Mouse (Mus musculus): ENCODE measurements at regions not wholly inside any gene's neighbourhood (a gene's known extent, or its start where the extent isn't known, plus 50 kb on each side); places are given as distances from the start of the nearest gene placed in this dataset.

DNA sequence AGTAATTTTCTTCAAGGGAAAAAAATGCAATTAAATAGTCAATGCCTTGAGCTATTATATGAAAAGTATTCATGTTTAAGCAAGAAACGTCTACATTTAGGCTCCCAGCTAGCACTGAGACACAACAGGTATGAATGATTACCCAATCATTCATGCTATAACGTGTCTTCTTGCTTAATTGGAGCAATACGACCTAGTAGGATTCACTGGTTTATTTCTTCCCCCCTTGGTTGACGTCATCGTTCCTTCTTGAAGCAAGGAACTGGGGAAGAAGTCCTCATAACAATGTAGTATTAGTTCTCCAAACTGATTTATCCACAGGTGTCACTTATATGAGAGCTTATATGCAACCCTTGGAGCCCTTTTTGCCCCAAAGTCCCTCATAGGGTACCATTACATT, 581.8 kb downstream of the Nfib start:
- no peak for ATAC-seq (ENCODE audit: insufficient number of reproducible peaks, insufficient read depth, low FRiP score, low TSS enrichment, low read depth)
- no peak overlapping the region for H3K27ac ChIP-seq
- no peaks in the 10 kb centered on the region for H3K27me3 ChIP-seq
- no peak overlapping the region for H3K4me2 ChIP-seq
- H3K4me3 ChIP-seq, result no peak overlapping the region
- H3K36me3 ChIP-seq, result no peaks in the 10 kb centered on the region
- no peaks in the 10 kb centered on the region for H3K4me1 ChIP-seq
- no peaks in the 10 kb centered on the region for H3K9me3 ChIP-seq
- WGBS, result 67% methylated on average over 5 of the region's 5 CpGs
- H3K9ac ChIP-seq, result no peak overlapping the region

DNA sequence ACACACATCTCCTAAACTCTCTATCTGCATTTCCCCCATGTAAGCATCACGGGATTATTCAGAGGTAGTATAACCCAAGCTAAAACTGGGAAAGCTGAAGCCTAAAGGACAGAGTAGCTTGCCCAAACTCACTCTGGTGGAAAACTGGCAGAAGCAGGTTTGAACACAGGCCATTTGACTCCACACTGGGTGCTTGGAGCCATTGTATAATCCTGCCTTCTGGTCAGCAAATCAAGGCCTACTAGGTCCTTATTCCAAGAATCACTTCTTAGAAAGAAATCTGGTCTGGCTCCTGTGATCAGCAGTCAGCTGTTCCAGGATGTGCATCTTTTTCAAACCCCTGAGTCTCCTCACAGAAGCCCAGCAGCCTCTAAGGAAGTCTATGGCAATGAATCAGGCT, 582.4 kb downstream of the Nfib start:
- Histone ChIP-seq H3K4me2 (no peak overlapping the region), H3K27me3 (no peaks in the 10 kb centered on the region), H3K27ac (no peak overlapping the region), H3K36me3 (no peaks in the 10 kb centered on the region), H3K9ac (no peak overlapping the region), H3K9me3 (no peaks in the 10 kb centered on the region), H3K4me1 (peaks cover 6% of the 10 kb centered on the region; the same call in 1 of the 2 replicates), H3K4me3 (no peak overlapping the region)
- no peak for ATAC-seq (ENCODE audit: insufficient number of reproducible peaks, insufficient read depth, low FRiP score, low TSS enrichment, low read depth)
- 85% methylated on average over 1 of the region's 1 CpGs for WGBS

DNA sequence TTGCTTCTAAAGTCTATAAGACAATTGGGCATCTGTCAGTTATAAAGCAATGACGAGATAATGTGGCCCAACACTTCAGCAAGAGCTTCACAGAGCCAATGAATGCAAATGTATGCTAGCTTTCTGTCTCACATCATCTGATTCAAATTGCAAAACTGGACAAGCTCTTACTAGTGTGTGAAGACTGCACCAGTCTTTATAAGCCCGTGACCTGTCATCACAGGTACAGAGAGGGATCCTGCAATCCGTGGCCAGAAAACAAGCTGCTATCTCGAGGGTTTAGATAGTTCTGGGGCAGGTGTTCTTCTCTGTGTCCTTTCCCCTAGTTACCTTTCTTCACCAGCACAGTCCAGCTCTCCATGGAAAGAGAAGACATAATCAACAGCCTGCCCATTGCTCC, 584.8 kb downstream of the Nfib start:
- Histone ChIP-seq H3K9me3 (no peaks in the 10 kb centered on the region), H3K27me3 (no peaks in the 10 kb centered on the region), H3K4me3 (no peak overlapping the region), H3K4me1 (peaks cover 7% of the 10 kb centered on the region; the same call in 1 of the 2 replicates), H3K27ac (no peak overlapping the region), H3K9ac (no peak overlapping the region), H3K36me3 (no peaks in the 10 kb centered on the region), H3K4me2 (no peak overlapping the region)
- ATAC-seq (ENCODE audit: insufficient number of reproducible peaks, insufficient read depth, low FRiP score, low TSS enrichment, low read depth), result no peak
- 75% methylated on average over 4 of the region's 4 CpGs for WGBS

DNA sequence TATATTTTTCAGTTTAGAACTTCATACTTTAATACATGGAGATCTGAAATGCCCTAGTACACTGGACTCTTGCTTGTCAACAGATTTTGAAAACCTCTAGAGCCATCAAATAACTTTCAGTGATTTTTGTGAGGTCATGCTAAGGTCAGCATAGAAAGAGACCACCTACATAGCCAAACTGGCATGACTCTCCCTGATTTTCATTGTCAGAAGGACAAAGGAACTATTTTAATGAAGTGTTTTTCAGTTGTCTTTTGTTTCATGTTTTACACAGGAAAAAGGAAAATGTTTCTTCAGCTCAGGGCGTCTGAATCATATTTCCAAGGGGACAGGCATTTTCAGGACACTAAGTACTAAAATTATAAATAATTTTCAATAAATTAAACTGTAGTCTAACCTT, 585.2 kb downstream of the Nfib start:
- Histone ChIP-seq H3K36me3 (no peaks in the 10 kb centered on the region), H3K27me3 (no peaks in the 10 kb centered on the region), H3K9ac (no peak overlapping the region), H3K27ac (no peak overlapping the region), H3K4me2 (no peak overlapping the region), H3K4me1 (peaks cover 7% of the 10 kb centered on the region; the same call in 1 of the 2 replicates), H3K4me3 (no peak overlapping the region), H3K9me3 (no peaks in the 10 kb centered on the region)
- ATAC-seq (ENCODE audit: insufficient number of reproducible peaks, insufficient read depth, low FRiP score, low TSS enrichment, low read depth), result no peak
- 40% methylated on average over 1 of the region's 1 CpGs for WGBS

DNA sequence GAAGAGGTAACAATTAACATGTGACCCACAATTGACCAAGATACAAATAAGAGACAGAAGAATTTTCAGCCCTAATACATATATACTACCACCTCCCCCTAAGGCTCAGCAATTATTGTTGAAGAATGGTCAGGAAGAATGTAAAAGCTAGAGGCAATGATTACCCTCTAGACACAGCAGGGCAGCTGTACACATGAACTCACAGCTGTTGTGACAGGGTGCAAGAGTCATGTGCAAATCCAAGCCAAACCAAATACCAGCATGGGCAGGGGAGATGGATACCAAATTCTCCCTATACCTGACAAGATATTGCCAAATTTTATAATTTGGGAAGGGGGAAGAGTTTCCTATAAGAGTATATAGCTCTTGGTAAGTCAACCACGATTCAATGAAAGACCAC, 603.7 kb downstream of the Nfib start:
- no peak overlapping the region for H3K9ac ChIP-seq
- H3K4me2 ChIP-seq, result no peak overlapping the region
- H3K36me3 ChIP-seq, result no peaks in the 10 kb centered on the region
- H3K4me1 ChIP-seq, result peaks cover 24% of the 10 kb centered on the region
- H3K27me3 ChIP-seq, result no peaks in the 10 kb centered on the region
- H3K27ac ChIP-seq, result no peak overlapping the region
- 83% methylated on average over 1 of the region's 1 CpGs for WGBS
- no peak for ATAC-seq (ENCODE audit: insufficient number of reproducible peaks, insufficient read depth, low FRiP score, low TSS enrichment, low read depth)
- no peak overlapping the region for H3K4me3 ChIP-seq
- H3K9me3 ChIP-seq, result no peaks in the 10 kb centered on the region; the same call in 1 of the 2 replicates

DNA sequence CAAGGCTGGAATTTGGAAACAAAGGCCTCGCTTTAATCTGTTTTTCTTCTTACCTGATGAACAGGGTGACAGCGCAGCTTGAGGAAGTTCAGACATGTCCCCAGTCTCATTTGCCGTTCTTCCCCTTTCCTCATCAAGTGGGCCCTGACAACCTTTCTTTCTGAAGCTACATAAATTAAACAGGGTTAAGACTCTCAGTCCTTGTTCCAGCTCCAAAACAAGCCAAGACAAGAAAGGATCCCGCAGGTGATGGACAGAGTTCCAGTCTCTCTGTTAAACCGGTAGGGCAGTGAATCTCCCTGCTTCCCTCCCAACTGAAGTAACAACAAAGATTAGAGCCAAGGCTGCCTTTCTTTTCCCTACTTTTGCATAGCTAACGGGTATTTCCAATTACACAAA, 605.6 kb downstream of the Nfib start:
- Histone ChIP-seq H3K36me3 (no peaks in the 10 kb centered on the region), H3K9ac (no peak overlapping the region), H3K9me3 (no peaks in the 10 kb centered on the region; the same call in 1 of the 2 replicates), H3K4me1 (peaks cover 24% of the 10 kb centered on the region), H3K27ac (peak overlapping the region; percentile 89), H3K4me3 (no peak overlapping the region), H3K27me3 (no peaks in the 10 kb centered on the region), H3K4me2 (no peak overlapping the region)
- WGBS, result 42% methylated on average over 6 of the region's 6 CpGs
- 0 out of 2 replicates have a peak, but pooled peaks have one; percentile 43 for ATAC-seq (ENCODE audit: insufficient number of reproducible peaks, insufficient read depth, low FRiP score, low TSS enrichment, low read depth)

DNA sequence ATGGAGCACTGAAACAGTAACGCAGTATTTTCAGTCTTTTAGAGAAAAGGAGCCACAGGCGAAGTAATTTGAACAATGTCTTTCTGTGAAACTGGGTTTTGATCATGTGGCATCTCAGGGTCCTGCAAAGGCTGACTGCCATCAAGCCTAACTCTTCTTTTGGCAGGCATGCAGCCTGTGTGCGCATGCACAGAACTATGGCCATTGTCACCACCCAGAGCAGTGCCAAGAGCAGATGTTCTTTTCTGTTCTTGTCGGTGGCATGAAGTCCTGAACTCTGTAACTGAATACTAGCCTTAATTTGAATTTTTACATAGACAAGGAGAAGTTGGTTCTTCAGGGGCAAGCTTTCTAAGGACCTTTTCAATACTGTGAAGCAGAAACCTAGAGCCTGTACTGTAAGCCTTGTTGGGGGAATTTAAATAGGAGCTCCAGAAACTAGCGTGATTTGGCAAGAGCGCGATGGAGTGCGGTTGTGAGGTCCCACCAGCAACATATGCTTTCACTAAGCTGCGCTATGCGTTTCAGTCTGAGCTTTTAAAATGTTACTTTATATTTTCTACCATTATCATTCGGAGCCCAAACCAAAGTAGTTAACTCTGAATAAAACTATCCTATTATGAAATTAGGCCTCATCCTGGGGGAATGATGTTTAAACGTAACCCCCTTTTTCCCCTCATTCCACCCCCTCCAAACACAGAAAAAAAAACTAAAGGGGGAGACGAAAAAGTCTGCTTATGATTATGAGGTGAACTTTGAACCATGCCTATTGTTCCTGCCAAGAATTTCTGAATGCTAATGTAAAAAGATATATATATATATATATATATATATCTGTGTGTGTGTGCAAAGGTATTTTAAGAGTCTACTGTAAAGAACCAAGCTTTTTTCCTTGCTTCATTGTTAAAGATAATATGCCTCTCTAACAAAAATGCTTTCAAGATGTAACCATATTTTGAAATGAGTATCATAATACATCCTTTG, 606.3 kb downstream of the Nfib start:
- Histone ChIP-seq H3K27ac (peak overlapping the region; percentile 92), H3K27me3 (no peaks in the 10 kb centered on the region), H3K4me1 (peaks cover 24% of the 10 kb centered on the region), H3K4me3 (no peak overlapping the region), H3K9ac (no peak overlapping the region), H3K36me3 (no peaks in the 10 kb centered on the region), H3K4me2 (no peak overlapping the region), H3K9me3 (no peaks in the 10 kb centered on the region; the same call in 1 of the 2 replicates)
- 29% methylated on average over 13 of the region's 13 CpGs for WGBS
- peak; percentile 71 for ATAC-seq (ENCODE audit: insufficient number of reproducible peaks, insufficient read depth, low FRiP score, low TSS enrichment, low read depth)

DNA sequence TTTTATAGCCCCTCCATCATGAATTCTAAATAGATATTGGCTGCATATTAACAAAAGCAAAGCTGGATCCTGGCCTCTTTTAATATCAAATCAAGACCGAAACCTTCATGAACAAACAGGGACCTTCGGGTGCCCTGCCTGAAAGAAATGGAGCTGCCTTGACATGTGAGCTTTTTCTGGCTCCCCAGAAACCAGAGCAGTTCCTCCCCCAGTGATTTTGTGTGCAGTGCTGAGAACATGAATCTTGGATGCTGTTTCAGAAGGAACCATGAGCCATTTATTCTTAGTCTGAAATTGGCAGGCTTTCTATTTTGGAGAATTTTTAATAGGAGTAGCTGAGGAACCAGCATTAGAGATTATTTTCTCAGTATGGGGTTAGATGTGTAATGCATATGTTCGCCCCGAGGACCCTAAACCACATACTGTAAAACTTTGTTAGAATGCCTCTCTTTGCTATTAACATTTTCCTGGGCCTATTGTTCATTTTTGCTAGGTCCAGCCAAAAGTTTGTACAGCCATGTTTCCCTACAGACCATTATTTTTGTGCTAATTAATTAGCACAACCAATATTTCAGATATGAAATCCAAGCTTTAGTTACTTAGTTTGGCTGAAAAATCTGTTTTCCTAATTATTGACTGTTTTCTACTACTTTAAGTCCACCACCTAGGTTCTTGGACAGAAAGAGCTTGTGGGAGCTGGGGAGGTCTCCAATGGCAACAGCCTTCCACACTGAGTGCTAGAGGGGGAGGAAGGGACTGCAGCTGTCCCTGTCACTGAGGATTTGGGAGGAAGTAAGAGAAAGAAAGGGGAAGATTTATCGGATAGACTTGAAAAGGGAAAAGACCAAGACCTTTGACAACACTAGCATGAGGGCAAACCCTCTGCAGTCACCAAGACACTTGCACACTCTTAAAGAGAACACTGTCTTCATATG, 613.0 kb downstream of the Nfib start:
- Histone ChIP-seq H3K4me2 (no peak overlapping the region), H3K27me3 (no peaks in the 10 kb centered on the region), H3K9ac (no peak overlapping the region), H3K36me3 (no peaks in the 10 kb centered on the region), H3K27ac (peak overlapping the region; percentile 84), H3K4me1 (peaks cover 14% of the 10 kb centered on the region), H3K4me3 (no peak overlapping the region), H3K9me3 (no peaks in the 10 kb centered on the region)
- WGBS, result 61% methylated on average over 5 of the region's 5 CpGs
- no peak for ATAC-seq (ENCODE audit: insufficient number of reproducible peaks, insufficient read depth, low FRiP score, low TSS enrichment, low read depth)

DNA sequence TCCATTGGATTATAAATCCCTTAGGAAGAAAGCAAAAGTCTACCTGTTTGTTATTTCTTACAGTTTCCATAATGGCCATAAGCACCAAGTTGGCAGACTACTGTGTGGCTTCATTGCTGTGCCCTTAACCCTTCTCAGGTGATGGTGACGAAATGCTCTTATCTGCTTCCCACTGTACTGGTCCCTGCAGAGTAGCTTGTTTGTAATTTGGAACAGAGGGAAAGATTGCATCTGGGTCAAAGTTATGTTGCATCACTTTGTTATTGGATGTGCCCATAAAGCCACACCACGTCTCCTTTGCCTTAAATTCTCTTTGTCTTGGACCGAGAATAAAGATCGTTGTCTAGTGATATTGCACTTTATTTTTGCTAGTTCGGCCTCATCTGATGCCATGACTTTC, 615.9 kb downstream of the Nfib start:
- WGBS, result 89% methylated on average over 5 of the region's 5 CpGs
- no peaks in the 10 kb centered on the region for H3K27me3 ChIP-seq
- no peaks in the 10 kb centered on the region for H3K9me3 ChIP-seq
- no peaks in the 10 kb centered on the region for H3K36me3 ChIP-seq
- no peak overlapping the region for H3K9ac ChIP-seq
- H3K4me3 ChIP-seq, result no peak overlapping the region
- no peak overlapping the region for H3K4me2 ChIP-seq
- peaks cover 11% of the 10 kb centered on the region for H3K4me1 ChIP-seq
- no peak overlapping the region for H3K27ac ChIP-seq
- no peak for ATAC-seq (ENCODE audit: insufficient number of reproducible peaks, insufficient read depth, low FRiP score, low TSS enrichment, low read depth)

DNA sequence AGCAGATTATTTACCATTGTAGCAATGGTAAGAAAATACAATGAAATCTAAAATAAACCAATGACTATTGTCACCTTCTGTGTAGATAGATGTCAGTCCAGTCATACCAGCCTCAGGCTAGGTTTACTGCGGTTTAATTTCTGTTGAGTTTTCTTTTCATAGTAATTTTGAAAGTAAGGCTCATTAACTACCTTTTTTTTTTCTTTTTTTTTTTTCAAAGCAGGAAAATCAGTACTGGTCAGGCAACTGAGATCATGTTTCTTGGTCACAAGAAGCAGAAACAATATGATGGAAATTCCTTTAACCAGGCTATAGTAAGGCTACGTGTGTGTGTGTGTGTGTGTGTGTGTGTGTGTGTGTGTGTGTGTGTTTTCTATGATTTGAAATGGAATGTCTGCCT, 622.0 kb downstream of the Nfib start:
- Histone ChIP-seq H3K9me3 (no peaks in the 10 kb centered on the region), H3K9ac (no peak overlapping the region), H3K4me2 (no peak overlapping the region), H3K4me1 (no peaks in the 10 kb centered on the region), H3K4me3 (no peak overlapping the region), H3K36me3 (no peaks in the 10 kb centered on the region), H3K27me3 (no peaks in the 10 kb centered on the region), H3K27ac (no peak overlapping the region)
- no peak for ATAC-seq (ENCODE audit: insufficient number of reproducible peaks, insufficient read depth, low FRiP score, low TSS enrichment, low read depth)
- 55% methylated on average over 2 of the region's 2 CpGs for WGBS

DNA sequence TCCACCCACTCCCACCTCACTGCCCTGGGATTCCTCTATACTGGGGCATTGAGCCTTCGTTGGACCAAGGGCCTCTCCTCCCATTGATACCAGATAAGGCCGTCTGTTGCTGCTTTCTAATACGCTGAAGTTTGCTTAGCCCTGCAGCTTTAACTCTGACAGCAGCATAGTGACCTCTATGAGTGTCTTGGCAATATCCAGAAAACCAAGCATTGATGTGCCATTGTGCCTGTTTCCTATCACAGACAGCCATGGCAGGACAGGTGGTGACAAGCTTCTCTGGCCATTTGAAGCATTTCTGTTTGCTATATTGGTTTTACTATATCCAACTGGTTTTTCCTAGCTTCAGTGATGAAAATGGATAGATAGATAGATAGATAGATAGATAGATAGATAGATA, 625.4 kb upstream of the Mpdz start:
- peaks cover 14% of the 10 kb centered on the region for H3K4me1 ChIP-seq
- 71% methylated on average over 3 of the region's 3 CpGs for WGBS
- no peaks in the 10 kb centered on the region for H3K9me3 ChIP-seq
- H3K9ac ChIP-seq, result no peak overlapping the region
- ATAC-seq (ENCODE audit: insufficient number of reproducible peaks, insufficient read depth, low FRiP score, low TSS enrichment, low read depth), result no peak
- no peak overlapping the region for H3K4me3 ChIP-seq
- no peak overlapping the region for H3K4me2 ChIP-seq
- H3K27me3 ChIP-seq, result no peaks in the 10 kb centered on the region
- no peaks in the 10 kb centered on the region for H3K36me3 ChIP-seq
- H3K27ac ChIP-seq, result no peak overlapping the region
